8 mouse cellular contexts compared by ENCODE assay signal in genomic region chr7:122158488-122158887, GRCm38 (mm10). TPM values are rescaled to one million over a fixed set of nuclear protein-coding genes. Genes with fewer than 3 reads are reported as not detected.
DNase-seq lines count a peak whose midpoint lies in the region; ATAC-seq and TF ChIP-seq lines count a peak whose summit lies in the region.

No protein-coding gene starts in this region.

- H3K9me3 ChIP-seq in lung, embryonic 14.5 days (ENCODE audit: low read depth, low read length): no peaks in the 10 kb centered on the region
- H3K9me3 ChIP-seq in forebrain, embryonic 11.5 days (ENCODE audit: control insufficient read depth, low read length): no peaks in the 10 kb centered on the region
- H3K9me3 ChIP-seq in limb, embryonic 13.5 days: no peaks in the 10 kb centered on the region

- no peak for DNase-seq in lung, embryonic 14.5 days
- no peak for DNase-seq in lung, postnatal 14 days
- DNase-seq in forebrain, embryonic 11.5 days (ENCODE audit: low spot score): no peak
- no peak for DNase-seq in T-cell, adult 2 months (ENCODE audit: low spot score)
- no peak for DNase-seq in layer of hippocampus, postnatal 10 days (ENCODE audit: low spot score in 2 of 2)
- no peak for DNase-seq in right cerebral cortex, adult 18-20 months

- peak overlapping the region; percentile 66 for H3K4me2 ChIP-seq in lung, embryonic 14.5 days
- H3K4me2 ChIP-seq in forebrain, embryonic 11.5 days (ENCODE audit: low read depth, low read length, severe bottlenecking): peak overlapping the region; percentile 87
- peak overlapping the region; percentile 92 for H3K4me2 ChIP-seq in limb, embryonic 13.5 days (replicated peaks)

- no peaks in the 10 kb centered on the region for H3K27me3 ChIP-seq in lung, embryonic 14.5 days (ENCODE audit: insufficient read depth, low read length)
- H3K27me3 ChIP-seq in forebrain, embryonic 11.5 days (ENCODE audit: control insufficient read depth, insufficient read depth, low read length): no peaks in the 10 kb centered on the region
- H3K27me3 ChIP-seq in limb, embryonic 13.5 days: no peaks in the 10 kb centered on the region

- WGBS in lung, embryonic 14.5 days: 6% methylated on average over 13 of the region's 13 CpGs
- WGBS in forebrain, embryonic 11.5 days: 5% methylated on average over 13 of the region's 13 CpGs
- 6% methylated on average over 13 of the region's 13 CpGs for WGBS in limb, embryonic 13.5 days
- WGBS in olfactory bulb, adult 2 months: 3% methylated on average over 13 of the region's 13 CpGs

- peaks cover 28% of the 10 kb centered on the region for H3K36me3 ChIP-seq in lung, embryonic 14.5 days (ENCODE audit: insufficient read depth)
- H3K36me3 ChIP-seq in forebrain, embryonic 11.5 days (ENCODE audit: control insufficient read depth, insufficient read depth, low read length): peaks cover 3% of the 10 kb centered on the region; the same call in 1 of the 2 replicates
- H3K36me3 ChIP-seq in limb, embryonic 13.5 days: peaks cover 27% of the 10 kb centered on the region

- peak overlapping the region; percentile 79 for H3K4me3 ChIP-seq in lung, embryonic 14.5 days (ENCODE audit: low read depth, low read length)
- peak overlapping the region; percentile 77 for H3K4me3 ChIP-seq in forebrain, embryonic 11.5 days (ENCODE audit: low read depth, low read length)
- peak overlapping the region; percentile 72 for H3K4me3 ChIP-seq in limb, embryonic 13.5 days
- H3K4me3 ChIP-seq in olfactory bulb, adult 2 months (ENCODE audit: insufficient read depth, low read depth, low read length): peak overlapping the region; percentile 74

- peak overlapping the region; percentile 84 for H3K27ac ChIP-seq in lung, embryonic 14.5 days (ENCODE audit: low read depth)
- H3K27ac ChIP-seq in forebrain, embryonic 11.5 days (ENCODE audit: low read depth, low read length): peak overlapping the region; percentile 89
- peak overlapping the region; percentile 85 for H3K27ac ChIP-seq in limb, embryonic 13.5 days
- H3K27ac ChIP-seq in olfactory bulb, adult 2 months (ENCODE audit: insufficient read depth, low read depth, low read length): no peak overlapping the region

- no peak for TF ChIP-seq POLR2A in olfactory bulb, adult 2 months (IDR thresholded peaks at IDR 0.05; ENCODE audit: insufficient read depth, low read depth, low read length)

- TF ChIP-seq CTCF in lung, embryonic 14.5 days (IDR thresholded peaks at IDR 0.05; ENCODE audit: low read depth): no peak
- no peak for TF ChIP-seq CTCF in olfactory bulb, adult 2 months (IDR thresholded peaks at IDR 0.05; ENCODE audit: insufficient read depth, low read depth, low read length)

- peak overlapping the region; percentile 67 for H3K9ac ChIP-seq in lung, embryonic 14.5 days
- peak overlapping the region; percentile 92 for H3K9ac ChIP-seq in forebrain, embryonic 11.5 days (ENCODE audit: low read length)
- peak overlapping the region; percentile 77 for H3K9ac ChIP-seq in limb, embryonic 13.5 days

- peaks cover 9% of the 10 kb centered on the region for H3K4me1 ChIP-seq in lung, embryonic 14.5 days (ENCODE audit: insufficient read depth)
- peaks cover 10% of the 10 kb centered on the region for H3K4me1 ChIP-seq in forebrain, embryonic 11.5 days (replicated peaks; ENCODE audit: control insufficient read depth, insufficient read depth, low read length)
- peaks cover 46% of the 10 kb centered on the region for H3K4me1 ChIP-seq in limb, embryonic 13.5 days
- H3K4me1 ChIP-seq in olfactory bulb, adult 2 months (ENCODE audit: control insufficient read depth, insufficient read depth, low read length): peaks cover 14% of the 10 kb centered on the region

- ATAC-seq in lung, embryonic 14.5 days (ENCODE audit: insufficient read depth): no peak
- ATAC-seq in forebrain, embryonic 11.5 days (replicated peaks; ENCODE audit: low FRiP score): peak; percentile 17; the same call in 1 of the 2 replicates
- ATAC-seq in limb, embryonic 13.5 days (ENCODE audit: low FRiP score, low read depth): no peak

RNA-seq across cellular contexts. Expression of gene Plk1, which starts 0.8 kb away (rescaled TPM):
- polyA plus RNA-seq in lung, embryonic 14.5 days (2014; fragmentation: Nextera tagmentation; extraction: Ambion mirVana): 141 and 160 TPM in 2 replicates
- polyA plus RNA-seq in forebrain, embryonic 11.5 days (2014; fragmentation: Nextera tagmentation; extraction: Ambion mirVana): 191 and 197 TPM in 2 replicates
- polyA plus RNA-seq in limb, embryonic 13.5 days (2015; fragmentation: Nextera tagmentation; extraction: Ambion mirVana): 113 and 120 TPM in 2 replicates
- polyA plus RNA-seq in olfactory bulb, adult 2 months (2012; ENCODE audit: insufficient read depth, insufficient read length, low replicate concordance, missing spikeins): not detected in 2 replicates
- 1 to 10 TPM; 4.8 to 5.4 TPM for total RNA-seq in layer of hippocampus, postnatal 10 days (2021)

RNA-seq across cellular contexts. Expression of gene Dctn5, which starts 25.6 kb away (rescaled TPM):
- polyA plus RNA-seq in lung, embryonic 14.5 days (2014; fragmentation: Nextera tagmentation; extraction: Ambion mirVana): 108 and 119 TPM in 2 replicates
- 126 and 135 TPM in 2 replicates for polyA plus RNA-seq in forebrain, embryonic 11.5 days (2014; fragmentation: Nextera tagmentation; extraction: Ambion mirVana)
- polyA plus RNA-seq in limb, embryonic 13.5 days (2015; fragmentation: Nextera tagmentation; extraction: Ambion mirVana): 125 and 134 TPM in 2 replicates
- polyA plus RNA-seq in olfactory bulb, adult 2 months (2012; ENCODE audit: insufficient read depth, insufficient read length, low replicate concordance, missing spikeins): not detected in 2 replicates
- 100 to 1,000 TPM in 1 of 2 experiments, 10 to 100 TPM in 1; 89.0 to 106 TPM for total RNA-seq in layer of hippocampus, postnatal 10 days (2021)

RNA-seq across cellular contexts. Expression of gene Palb2, which starts 25.7 kb away (rescaled TPM):
- 20.6 and 20.8 TPM in 2 replicates for polyA plus RNA-seq in lung, embryonic 14.5 days (2014; fragmentation: Nextera tagmentation; extraction: Ambion mirVana)
- 25.3 and 27.0 TPM in 2 replicates for polyA plus RNA-seq in forebrain, embryonic 11.5 days (2014; fragmentation: Nextera tagmentation; extraction: Ambion mirVana)
- 14.3 and 16.1 TPM in 2 replicates for polyA plus RNA-seq in limb, embryonic 13.5 days (2015; fragmentation: Nextera tagmentation; extraction: Ambion mirVana)
- polyA plus RNA-seq in olfactory bulb, adult 2 months (2012; ENCODE audit: insufficient read depth, insufficient read length, low replicate concordance, missing spikeins): not detected in 2 replicates
- total RNA-seq in layer of hippocampus, postnatal 10 days (2021): 1 to 10 TPM; 2.7 to 3.0 TPM

RNA-seq across cellular contexts. Expression of gene Ern2, which starts 27.5 kb away (rescaled TPM):
- polyA plus RNA-seq in lung, embryonic 14.5 days (2014; fragmentation: Nextera tagmentation; extraction: Ambion mirVana): 0.16 TPM in 1 of 2 replicates, not detected in the other
- 0.09 and 0.23 TPM in 2 replicates for polyA plus RNA-seq in forebrain, embryonic 11.5 days (2014; fragmentation: Nextera tagmentation; extraction: Ambion mirVana)
- polyA plus RNA-seq in limb, embryonic 13.5 days (2015; fragmentation: Nextera tagmentation; extraction: Ambion mirVana): 0.05 and 0.13 TPM in 2 replicates
- polyA plus RNA-seq in olfactory bulb, adult 2 months (2012; ENCODE audit: insufficient read depth, insufficient read length, low replicate concordance, missing spikeins): not detected in 2 replicates
- total RNA-seq in layer of hippocampus, postnatal 10 days (2021): 1 to 10 TPM in 1 of 2 experiments, under 1 TPM in 1; 0.89 to 1.2 TPM

RNA-seq across cellular contexts. Expression of gene Ndufab1, which starts 56.8 kb away (rescaled TPM):
- polyA plus RNA-seq in lung, embryonic 14.5 days (2014; fragmentation: Nextera tagmentation; extraction: Ambion mirVana): 620 and 633 TPM in 2 replicates
- 625 TPM in 2 replicates for polyA plus RNA-seq in forebrain, embryonic 11.5 days (2014; fragmentation: Nextera tagmentation; extraction: Ambion mirVana)
- 651 and 677 TPM in 2 replicates for polyA plus RNA-seq in limb, embryonic 13.5 days (2015; fragmentation: Nextera tagmentation; extraction: Ambion mirVana)
- polyA plus RNA-seq in olfactory bulb, adult 2 months (2012; ENCODE audit: insufficient read depth, insufficient read length, low replicate concordance, missing spikeins): not detected in 2 replicates
- 100 to 1,000 TPM; 291 to 298 TPM for total RNA-seq in layer of hippocampus, postnatal 10 days (2021)

Comparison
In these comparisons a context has a peak if more than half of its experiments do, and no peak if none do; other contexts are left out.
1. RNA of gene Plk1, which starts 0.8 kb away (polyA plus RNA-seq): 191 to 197 TPM in forebrain, embryonic 11.5 days, 141 to 160 TPM in lung, embryonic 14.5 days and 113 to 120 TPM in limb, embryonic 13.5 days; not detected in olfactory bulb, adult 2 months; every median in the first group is over 100 times any median in the second.
2. RNA of gene Palb2, which starts 25.7 kb away (polyA plus RNA-seq): 25.3 to 27.0 TPM in forebrain, embryonic 11.5 days, 20.6 to 20.8 TPM in lung, embryonic 14.5 days and 14.3 to 16.1 TPM in limb, embryonic 13.5 days; not detected in olfactory bulb, adult 2 months; every median in the first group is over 10 times any median in the second.
3. Peak in every context shown above with its lines, with median percentiles within 50 percentile points of each other: H3K4me2 ChIP-seq, H3K4me3 ChIP-seq and H3K9ac ChIP-seq.